Mouse (Mus musculus): ENCODE measurements around the gene Adamtsl2. TPM values are rescaled to one million over a fixed set of nuclear protein-coding genes. Genes with fewer than 3 reads are reported as not detected.
A peak's percentile ranks its signal among the peaks of the same experiment; 100 is the strongest.

Adamtsl2 gene
- polyA plus RNA-seq, 1 experiment, result not detected

- no peak for TF ChIP-seq CTCF (IDR thresholded peaks at IDR 0.05; ENCODE audit: low read depth, low read length)
- TF ChIP-seq POLR2A (IDR thresholded peaks at IDR 0.05; ENCODE audit: borderline replicate concordance, low read depth, low read length), result no peak
- Histone ChIP-seq H3K4me1 (ENCODE audit: control insufficient read depth, insufficient read depth, low read length) (peaks cover 13% of the 10 kb centered on the region), H3K4me3 (ENCODE audit: insufficient read depth, low read length) (no peak within 1 kb of the TSS), H3K27ac (ENCODE audit: insufficient read depth, low read depth, low read length) (peak within 1 kb of the TSS; percentile 13; the same call in 1 of the 2 replicates)
Measured at GRCm38 (mm10) chr2:27071978-27072377, 7.2 kb upstream of the Adamtsl2 start, which contains the start of gene Mymk. TSS of gene Mymk (minus strand) at chr2:27072179.

GRCm38 (mm10) chr2:27073407-27073806 is 5.8 kb upstream of the Adamtsl2 start:
- no peak for TF ChIP-seq CTCF (IDR thresholded peaks at IDR 0.05; ENCODE audit: low read depth, low read length)
- TF ChIP-seq POLR2A (IDR thresholded peaks at IDR 0.05; ENCODE audit: borderline replicate concordance, low read depth, low read length), result no peak
- Histone ChIP-seq H3K27ac (ENCODE audit: insufficient read depth, low read depth, low read length) (no peak overlapping the region), H3K4me3 (ENCODE audit: insufficient read depth, low read length) (no peak overlapping the region), H3K4me1 (ENCODE audit: control insufficient read depth, insufficient read depth, low read length) (peaks cover 13% of the 10 kb centered on the region)

GRCm38 (mm10) chr2:27074804-27075203 is 4.4 kb upstream of the Adamtsl2 start:
- Histone ChIP-seq H3K27ac (ENCODE audit: insufficient read depth, low read depth, low read length) (no peak overlapping the region), H3K4me3 (ENCODE audit: insufficient read depth, low read length) (no peak overlapping the region), H3K4me1 (ENCODE audit: control insufficient read depth, insufficient read depth, low read length) (peaks cover 13% of the 10 kb centered on the region)
- TF ChIP-seq POLR2A (IDR thresholded peaks at IDR 0.05; ENCODE audit: borderline replicate concordance, low read depth, low read length) (no peak), CTCF (IDR thresholded peaks at IDR 0.05; ENCODE audit: low read depth, low read length) (no peak)

GRCm38 (mm10) chr2:27075485-27075884 is 3.7 kb upstream of the Adamtsl2 start:
- Histone ChIP-seq H3K27ac (ENCODE audit: insufficient read depth, low read depth, low read length) (no peak overlapping the region), H3K4me3 (ENCODE audit: insufficient read depth, low read length) (no peak overlapping the region), H3K4me1 (ENCODE audit: control insufficient read depth, insufficient read depth, low read length) (peaks cover 12% of the 10 kb centered on the region)
- TF ChIP-seq POLR2A (IDR thresholded peaks at IDR 0.05; ENCODE audit: borderline replicate concordance, low read depth, low read length) (no peak), CTCF (IDR thresholded peaks at IDR 0.05; ENCODE audit: low read depth, low read length) (peak; percentile 44)

DNA sequence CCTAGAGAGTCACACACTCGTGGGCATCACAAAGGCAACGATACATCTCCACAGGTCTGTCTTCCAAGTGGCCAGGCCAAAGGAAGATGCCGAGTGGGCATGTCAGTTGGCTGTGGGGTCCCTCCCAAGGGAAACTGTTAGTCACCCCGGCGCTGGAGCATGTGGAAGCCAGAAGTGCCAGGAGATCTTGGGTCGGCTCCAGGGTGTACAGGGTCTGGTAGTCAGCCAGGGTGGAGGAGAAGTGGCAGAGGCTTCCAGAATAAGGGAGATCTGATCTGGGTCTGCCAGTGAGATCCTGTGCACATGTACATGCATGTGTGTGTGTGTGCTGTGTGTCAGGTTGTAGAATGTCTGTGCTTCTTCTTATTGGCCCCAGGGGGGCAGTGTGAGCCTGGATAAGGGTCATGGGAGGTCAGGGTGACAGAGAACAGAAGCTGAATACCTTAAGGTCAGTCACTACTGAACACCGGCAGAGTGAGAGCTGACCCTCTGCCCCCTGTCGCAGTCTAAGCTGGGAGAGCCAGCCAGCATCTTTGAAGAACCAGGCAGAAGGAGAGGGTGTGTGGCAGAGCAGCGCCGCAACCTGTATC is 1.4 kb upstream of the Adamtsl2 start:
- H3K27ac ChIP-seq (ENCODE audit: insufficient read depth, low read depth, low read length), result no peak overlapping the region
- TF ChIP-seq POLR2A (IDR thresholded peaks at IDR 0.05; ENCODE audit: borderline replicate concordance, low read depth, low read length) (no peak), CTCF (IDR thresholded peaks at IDR 0.05; ENCODE audit: low read depth, low read length) (no peak)
- no peaks in the 10 kb centered on the region for H3K4me1 ChIP-seq (ENCODE audit: control insufficient read depth, insufficient read depth, low read length)
- H3K4me3 ChIP-seq (ENCODE audit: insufficient read depth, low read length), result no peak overlapping the region

DNA sequence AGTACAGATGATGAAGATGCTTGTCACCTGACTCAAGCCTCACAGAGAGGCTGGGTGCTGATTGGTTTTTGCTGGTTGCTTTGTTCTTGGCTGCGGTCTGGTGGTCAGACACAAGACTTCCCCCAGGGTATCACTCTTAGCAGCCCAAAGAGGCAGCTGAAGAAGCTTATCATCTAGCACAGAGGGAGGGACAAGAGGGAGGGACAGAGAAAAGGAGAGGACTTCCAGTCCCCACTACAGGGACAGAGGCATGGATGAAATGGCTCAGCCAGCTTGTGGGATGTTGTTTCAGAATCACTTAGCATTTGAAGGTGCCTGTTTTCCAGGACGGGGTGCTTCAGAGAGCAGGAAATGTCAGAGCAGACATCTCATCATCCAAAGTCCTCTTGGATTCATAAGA is 867 bp upstream of the Adamtsl2 start:
- no peaks in the 10 kb centered on the region for H3K4me1 ChIP-seq (ENCODE audit: control insufficient read depth, insufficient read depth, low read length)
- no peak overlapping the region for H3K27ac ChIP-seq (ENCODE audit: insufficient read depth, low read depth, low read length)
- H3K4me3 ChIP-seq (ENCODE audit: insufficient read depth, low read length), result no peak overlapping the region
- no peak for TF ChIP-seq POLR2A (IDR thresholded peaks at IDR 0.05; ENCODE audit: borderline replicate concordance, low read depth, low read length)
- TF ChIP-seq CTCF (IDR thresholded peaks at IDR 0.05; ENCODE audit: low read depth, low read length), result no peak

DNA sequence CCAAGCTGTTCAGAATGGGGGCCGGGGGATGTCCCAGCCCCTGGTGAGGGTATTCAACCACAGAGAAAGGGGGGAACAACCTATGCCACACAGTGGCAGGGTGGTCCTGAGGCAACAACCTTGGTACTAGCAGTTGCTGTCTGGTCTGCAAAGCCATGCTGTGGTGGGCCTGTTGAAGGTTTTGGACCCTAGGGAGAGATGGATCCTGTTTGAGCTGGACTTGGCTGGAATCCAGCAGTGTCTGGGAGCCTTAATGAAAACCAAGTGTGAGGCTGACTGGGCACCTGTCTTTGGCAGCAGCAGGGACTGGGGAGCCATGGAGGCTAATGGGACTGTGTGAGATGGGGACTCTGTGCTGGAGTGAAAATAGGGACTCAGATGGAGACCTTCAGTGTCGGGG is 470 bp downstream of the Adamtsl2 start:
- no peak for TF ChIP-seq POLR2A (IDR thresholded peaks at IDR 0.05; ENCODE audit: borderline replicate concordance, low read depth, low read length)
- Histone ChIP-seq H3K27ac (ENCODE audit: insufficient read depth, low read depth, low read length) (no peak overlapping the region), H3K4me1 (ENCODE audit: control insufficient read depth, insufficient read depth, low read length) (no peaks in the 10 kb centered on the region), H3K4me3 (ENCODE audit: insufficient read depth, low read length) (no peak overlapping the region)

DNA sequence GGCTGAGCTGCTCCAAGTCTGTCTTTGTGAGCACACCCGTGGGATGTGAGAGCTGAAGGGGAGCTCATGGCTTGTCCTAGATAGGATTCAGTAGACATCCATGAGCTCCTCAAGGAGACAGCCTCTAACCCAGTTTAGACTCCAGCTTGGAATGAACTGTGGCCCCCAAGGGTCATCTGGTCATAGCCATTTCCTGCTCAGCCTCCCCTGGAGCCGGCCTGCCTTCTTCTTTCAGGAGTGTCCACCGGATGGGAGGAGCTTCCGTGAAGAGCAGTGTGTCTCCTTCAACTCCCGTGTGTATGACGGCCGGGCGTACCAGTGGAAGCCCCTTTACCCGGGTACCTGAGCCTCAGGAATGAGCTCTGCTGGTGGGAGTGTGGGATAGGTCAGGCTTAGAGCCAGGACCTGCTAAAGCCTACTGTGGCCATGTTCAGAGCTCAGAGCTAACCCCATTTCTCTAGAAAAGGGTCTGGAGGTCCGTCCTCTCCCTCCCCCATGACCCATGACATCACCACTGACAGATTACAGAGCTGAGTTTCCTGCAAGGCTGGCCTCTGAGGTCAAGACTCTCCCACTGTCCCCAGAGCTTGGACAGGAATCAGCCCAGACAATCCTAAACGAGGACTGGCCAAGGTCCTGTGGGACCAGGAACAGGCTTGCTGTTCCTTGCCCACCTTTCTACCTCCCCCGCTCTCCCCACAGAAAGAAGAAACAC is 4.7 kb downstream of the Adamtsl2 start:
- H3K4me1 ChIP-seq (ENCODE audit: control insufficient read depth, insufficient read depth, low read length), result no peaks in the 10 kb centered on the region
- no peak overlapping the region for H3K4me3 ChIP-seq (ENCODE audit: insufficient read depth, low read length)

DNA sequence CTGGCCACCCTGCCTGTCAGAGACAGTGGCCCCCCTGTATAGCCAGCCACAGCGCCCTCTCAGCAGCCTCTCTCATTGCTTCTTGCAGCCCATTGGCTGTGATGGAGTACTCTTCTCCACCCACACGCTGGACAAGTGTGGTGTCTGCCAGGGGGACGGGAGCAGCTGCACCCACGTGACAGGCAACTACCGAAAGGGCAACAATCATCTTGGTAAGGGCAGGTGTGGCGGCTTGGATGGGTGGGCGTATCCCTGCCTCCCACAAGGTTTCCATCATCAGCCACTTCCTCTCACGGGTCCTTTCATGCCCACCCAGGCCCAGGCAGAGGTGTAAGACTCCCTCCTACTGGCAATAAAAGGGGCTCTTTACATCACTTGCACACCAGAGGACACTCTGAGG is 5.8 kb downstream of the Adamtsl2 start:
- no peaks in the 10 kb centered on the region for H3K4me1 ChIP-seq (ENCODE audit: control insufficient read depth, insufficient read depth, low read length)
- H3K4me3 ChIP-seq (ENCODE audit: insufficient read depth, low read length), result no peak overlapping the region
- TF ChIP-seq CTCF (IDR thresholded peaks at IDR 0.05; ENCODE audit: low read depth, low read length) (no peak), POLR2A (IDR thresholded peaks at IDR 0.05; ENCODE audit: borderline replicate concordance, low read depth, low read length) (no peak)
- H3K27ac ChIP-seq (ENCODE audit: insufficient read depth, low read depth, low read length), result no peak overlapping the region

More for the DNA sequence above, 4.7 kb downstream of the Adamtsl2 start:
- H3K27ac ChIP-seq (ENCODE audit: insufficient read depth, low read depth, low read length), result no peak overlapping the region
- TF ChIP-seq CTCF (IDR thresholded peaks at IDR 0.05; ENCODE audit: low read depth, low read length) (no peak), POLR2A (IDR thresholded peaks at IDR 0.05; ENCODE audit: borderline replicate concordance, low read depth, low read length) (no peak)

- H3K27ac ChIP-seq (ENCODE audit: insufficient read depth, low read depth, low read length), result no peak overlapping the region
- H3K4me1 ChIP-seq (ENCODE audit: control insufficient read depth, insufficient read depth, low read length), result no peaks in the 10 kb centered on the region
- no peak overlapping the region for H3K4me3 ChIP-seq (ENCODE audit: insufficient read depth, low read length)
- no peak for TF ChIP-seq CTCF (IDR thresholded peaks at IDR 0.05; ENCODE audit: low read depth, low read length)
- TF ChIP-seq POLR2A (IDR thresholded peaks at IDR 0.05; ENCODE audit: borderline replicate concordance, low read depth, low read length), result no peak
Measured at GRCm38 (mm10) chr2:27085801-27086200, 6.6 kb downstream of the Adamtsl2 start.
